Mouse (Mus musculus): ENCODE data around the gene Stim1.

Stim1 gene

DNA sequence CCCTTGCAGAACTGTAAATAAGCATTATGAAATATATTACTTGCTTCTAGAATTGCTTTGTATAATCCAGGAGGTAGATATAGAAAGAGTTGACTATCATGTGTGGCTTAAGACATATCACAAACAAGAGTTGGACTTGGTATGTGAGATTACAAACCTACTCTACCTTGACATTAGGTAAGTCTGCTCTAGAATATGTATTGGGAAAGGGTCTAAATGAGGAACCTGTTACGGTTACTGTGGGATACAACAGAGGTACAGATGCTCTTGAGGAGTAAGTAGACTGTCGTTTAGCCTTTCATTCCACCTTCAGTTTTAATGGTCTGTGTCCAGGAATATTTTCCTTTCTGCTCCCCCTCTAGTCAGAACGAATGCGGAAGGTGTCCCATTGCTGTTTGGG is 34.9 kb downstream of the Stim1 start:
- DNase-seq (ENCODE audit: low spot score) = no peak

DNA sequence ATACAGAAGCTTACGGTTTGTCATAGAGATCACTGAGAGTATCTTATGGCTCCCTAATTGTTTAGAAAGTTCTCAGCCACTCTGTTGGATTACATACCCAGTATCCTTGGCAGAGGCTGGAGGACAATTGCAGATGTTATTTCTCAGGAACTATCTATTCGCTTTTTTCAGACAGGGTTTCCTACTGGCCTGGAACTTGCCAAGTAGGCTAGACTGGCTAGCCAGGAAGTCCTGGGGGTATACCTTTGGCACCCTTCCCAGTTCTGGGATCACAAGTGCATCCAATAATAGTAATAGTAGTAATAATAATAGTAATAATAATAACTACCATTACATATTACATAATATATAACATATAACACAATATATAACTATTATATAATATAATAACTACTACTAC is 38.0 kb downstream of the Stim1 start:
- DNase-seq (ENCODE audit: low spot score) = no peak

DNA sequence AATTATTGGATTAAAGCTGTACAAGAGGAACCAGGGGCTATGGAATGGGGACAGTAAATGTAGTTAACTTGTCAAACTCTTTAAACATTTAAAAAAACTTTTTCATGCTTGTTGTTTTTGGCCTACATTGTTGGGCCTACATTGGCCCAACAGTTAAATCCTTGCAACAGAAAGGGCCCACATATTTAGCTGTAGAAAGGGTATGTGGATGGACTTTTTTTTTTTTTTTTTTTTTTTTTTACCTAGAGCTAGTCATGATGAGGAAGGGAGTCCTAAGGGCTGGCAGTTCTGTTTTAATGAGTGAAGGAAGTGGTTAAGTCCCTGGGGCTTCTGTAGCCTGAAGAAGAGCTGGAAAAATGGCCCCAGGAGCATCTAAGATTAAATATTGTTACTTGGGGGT is 42.7 kb downstream of the Stim1 start:
- DNase-seq (ENCODE audit: low spot score) = no peak

DNA sequence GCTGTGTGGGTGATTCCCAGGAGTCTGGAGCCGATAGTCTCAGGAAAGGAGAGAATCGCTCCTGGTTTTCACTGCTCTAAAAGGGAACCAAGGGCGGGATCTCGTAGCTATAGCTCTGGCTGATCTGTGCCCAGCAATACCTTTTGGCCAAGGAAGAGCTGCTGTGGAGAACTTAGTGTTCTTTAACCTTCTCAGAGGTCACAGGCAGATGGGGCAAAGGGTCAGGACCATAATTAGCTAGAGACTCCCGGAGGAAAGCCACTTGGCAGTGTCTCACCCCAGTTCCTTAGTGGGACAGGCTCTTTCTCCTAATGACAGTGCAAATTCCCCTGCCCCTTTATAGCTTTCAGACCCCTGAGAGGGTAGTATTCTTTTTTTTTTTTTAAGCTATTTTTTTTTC is 43.2 kb downstream of the Stim1 start:
- DNase-seq (ENCODE audit: low spot score) = no peak

DNA sequence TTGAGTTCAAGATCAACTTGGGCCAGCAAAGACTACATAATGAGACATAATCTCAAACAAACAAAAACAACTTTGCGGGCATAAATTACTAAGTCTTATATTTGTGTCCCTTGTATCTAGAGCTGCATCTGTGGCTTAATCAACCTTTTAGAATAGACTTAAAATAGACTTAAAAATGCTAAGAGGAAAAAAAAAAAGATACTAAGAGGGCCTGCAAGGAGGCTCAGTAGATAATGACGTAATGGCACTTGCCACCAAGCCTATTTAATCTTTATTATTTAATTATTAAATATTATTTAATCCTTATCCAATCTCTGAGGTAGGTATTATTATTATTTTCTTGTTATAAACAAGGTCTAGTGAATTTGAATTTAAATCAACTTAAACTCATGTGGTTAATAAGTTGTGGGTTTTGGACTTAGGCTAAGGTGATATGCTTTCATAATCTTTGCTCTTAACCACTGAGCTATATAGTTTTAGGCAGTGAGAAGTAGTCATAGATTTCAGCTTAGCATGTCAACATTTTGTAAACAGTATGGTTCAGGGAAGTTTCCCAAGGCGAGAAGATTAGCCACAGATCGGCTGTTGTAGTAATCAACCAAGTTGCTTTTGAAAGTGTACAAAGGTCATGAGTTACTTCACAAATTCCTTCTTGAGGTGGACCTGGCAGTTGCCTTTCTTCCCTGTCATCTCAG is 45.4 kb downstream of the Stim1 start:
- DNase-seq (ENCODE audit: low spot score) = no peak

DNA sequence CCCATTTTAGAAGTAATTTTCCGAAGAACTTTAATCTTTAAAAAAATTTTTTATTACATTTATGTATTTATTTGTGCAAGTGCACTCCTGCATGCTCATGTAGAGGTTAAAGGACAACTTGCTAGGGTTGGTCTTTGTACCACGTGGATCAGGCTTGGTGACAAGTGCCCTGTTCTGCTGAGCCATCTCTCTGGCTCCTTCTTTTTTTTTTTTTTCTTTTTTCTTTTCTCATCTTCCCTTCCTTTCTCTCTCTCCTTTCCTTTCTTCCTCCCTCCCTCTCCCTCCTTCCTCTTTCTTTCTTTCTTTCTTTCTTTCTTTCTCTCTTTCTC is 45.9 kb downstream of the Stim1 start:
- DNase-seq (ENCODE audit: low spot score) = no peak

DNA sequence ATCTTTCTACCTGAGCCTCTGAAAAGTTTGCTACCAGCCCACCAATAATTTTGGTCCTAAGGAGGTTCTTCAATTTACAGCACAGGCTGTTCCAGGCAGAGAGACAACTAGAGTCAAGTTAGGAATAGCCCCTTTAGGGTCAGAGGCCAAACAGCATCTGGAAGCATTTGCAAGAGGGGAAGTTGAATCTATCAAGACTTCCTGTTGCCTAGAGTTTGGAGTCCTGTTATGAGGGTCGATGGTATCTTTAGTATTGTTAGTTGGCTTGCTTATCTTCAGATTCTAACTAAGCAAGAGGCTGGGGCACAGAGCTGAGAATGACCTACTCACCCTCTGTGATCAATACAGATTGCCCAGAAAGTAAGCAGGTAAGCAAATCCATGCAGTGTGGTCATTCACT is 46.5 kb downstream of the Stim1 start:
- DNase-seq (ENCODE audit: low spot score) = no peak

DNA sequence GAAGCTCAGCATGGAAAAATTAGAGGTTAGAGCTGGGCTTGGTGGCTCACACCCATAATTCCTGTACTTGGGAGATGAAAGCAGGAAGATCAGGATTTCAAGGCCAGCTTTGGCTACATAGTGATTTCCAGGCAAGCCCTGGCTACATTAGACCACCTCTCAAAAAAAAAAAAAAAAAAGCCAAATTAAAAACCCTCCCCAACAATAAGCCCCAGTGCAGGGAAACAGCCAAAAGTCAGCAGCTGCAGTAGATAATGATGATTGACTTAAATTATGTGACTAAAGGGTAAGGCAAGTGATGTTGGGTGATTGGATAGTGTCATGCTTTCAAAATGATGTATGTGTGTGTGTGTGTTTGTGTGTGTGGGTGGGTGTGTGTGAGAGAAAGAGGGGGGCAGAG is 47.3 kb downstream of the Stim1 start:
- no peak for DNase-seq (ENCODE audit: low spot score)

DNA sequence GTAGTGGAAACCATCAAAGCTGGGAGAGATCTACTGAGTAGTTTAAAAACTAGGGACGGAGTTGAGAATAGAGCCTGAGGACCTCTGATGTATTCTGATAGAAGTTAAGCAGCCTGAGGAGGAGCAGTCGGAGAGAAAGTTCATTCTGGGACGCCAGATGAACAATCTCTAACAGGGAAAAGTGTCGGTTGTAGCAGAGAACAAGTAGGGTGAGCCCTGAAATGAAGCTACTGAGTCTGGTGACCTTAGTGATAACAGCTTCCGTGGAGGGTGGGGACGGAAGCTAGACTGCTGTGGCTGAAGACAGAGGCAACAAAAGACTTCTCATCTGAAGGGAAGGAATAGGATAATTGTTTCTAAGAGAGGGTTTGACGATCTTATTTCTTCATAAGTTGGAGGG is 47.8 kb downstream of the Stim1 start:
- no peak for DNase-seq (ENCODE audit: low spot score)

DNA sequence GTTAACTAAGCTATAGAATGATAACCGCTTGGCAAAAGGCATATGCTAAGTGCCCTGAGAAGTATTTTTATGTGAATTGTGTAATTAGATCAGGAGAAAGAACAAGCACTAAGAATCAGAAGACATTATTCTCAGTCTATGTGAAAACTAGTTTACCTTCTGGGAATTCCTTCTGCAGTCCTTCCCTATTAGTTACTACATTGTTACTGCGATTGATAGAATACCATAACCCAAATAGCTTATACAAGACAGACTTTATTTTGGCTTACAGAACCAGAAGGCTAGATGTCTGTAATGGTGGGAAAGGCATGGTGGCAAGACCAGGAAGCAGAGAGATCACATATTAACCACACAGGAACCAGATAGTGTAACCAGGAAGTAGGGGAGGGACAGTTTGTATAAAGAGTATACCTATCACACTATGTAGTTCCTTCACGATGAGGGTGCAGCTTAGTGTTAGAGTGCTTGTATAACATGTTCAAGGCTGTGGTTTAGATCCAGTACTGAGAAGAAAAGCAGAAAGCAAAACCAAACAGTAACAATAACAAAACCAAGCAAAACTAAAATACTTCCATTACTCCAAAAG is 50.1 kb downstream of the Stim1 start:
- DNase-seq (ENCODE audit: low spot score) = no peak

DNA sequence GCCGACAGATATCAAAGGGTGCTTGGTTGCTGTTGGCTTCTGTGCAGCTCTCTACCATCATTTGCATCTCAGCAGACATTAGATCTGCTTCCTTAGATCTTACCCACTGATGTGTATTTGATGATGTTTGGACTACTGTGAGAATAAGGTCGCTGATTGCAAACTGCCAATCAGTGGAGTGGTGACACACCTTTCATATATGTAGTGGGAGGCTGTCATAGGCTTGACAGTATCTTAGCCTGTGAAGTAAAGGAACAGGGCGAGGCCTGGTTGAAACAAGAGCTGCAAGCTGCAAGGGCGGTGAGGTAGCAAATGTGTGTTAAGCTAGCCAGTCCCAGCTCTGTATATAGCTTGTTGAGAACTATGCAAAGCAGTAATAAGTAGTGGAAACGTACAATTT is 54.5 kb downstream of the Stim1 start:
- no peak for DNase-seq (ENCODE audit: low spot score)

DNA sequence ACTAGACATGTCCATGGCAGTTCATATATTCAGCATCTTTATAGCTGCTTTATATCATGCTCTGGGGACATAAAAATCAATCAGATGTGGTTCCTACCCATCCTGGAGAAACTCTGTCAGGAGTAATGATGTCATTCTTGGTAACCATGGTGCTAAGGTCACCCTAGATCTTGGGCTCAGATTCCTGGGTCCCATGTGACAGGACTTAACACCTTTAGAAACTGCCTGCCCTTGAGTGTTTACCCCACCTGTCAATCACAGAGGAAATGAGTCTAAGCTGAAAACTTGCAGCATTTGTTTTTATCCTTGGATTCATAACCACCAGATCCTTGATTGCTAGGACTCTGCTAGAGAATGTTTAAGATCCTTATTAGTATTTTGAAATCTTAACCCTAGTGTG is 58.7 kb downstream of the Stim1 start:
- no peak for DNase-seq (ENCODE audit: low spot score)

DNA sequence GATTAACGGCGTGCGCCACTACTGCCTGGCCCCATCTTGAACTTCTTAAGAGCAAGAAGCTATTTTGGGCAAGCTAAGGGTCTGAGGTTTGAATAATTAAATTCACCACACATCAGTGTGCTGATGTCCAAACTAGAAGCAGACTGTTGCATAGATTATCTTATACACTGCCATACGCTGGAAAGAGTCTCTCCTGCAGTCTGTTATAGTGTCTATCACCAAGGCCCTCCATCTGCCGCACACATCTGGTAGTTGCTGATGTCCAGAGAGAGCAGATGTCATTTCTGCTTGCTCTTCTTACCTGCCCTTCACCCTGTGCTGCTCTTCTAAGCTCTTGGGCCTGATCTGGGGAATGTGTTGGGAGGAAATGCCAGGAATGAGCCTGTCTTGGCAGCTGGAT is 62.7 kb downstream of the Stim1 start:
- DNase-seq (ENCODE audit: low spot score) = no peak

DNA sequence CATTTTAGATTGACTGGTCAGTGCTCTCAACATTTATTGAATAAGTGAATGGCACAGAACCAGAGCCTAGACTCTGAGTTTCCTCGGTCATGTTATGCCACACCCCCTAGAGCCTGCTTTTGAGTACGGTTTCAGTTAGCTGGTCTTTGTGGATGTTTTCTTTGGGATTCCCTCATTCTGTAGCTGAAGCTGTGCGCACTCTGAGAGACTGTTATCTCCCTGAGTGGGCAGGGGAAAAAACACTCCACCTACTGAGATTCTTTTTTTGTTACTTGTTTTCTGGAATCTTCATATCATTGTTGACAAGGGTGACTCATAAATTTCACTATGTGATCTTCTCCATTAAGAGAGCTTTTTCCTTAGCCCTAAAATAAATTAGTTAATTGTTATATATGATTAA is 63.9 kb downstream of the Stim1 start:
- no peak for DNase-seq (ENCODE audit: low spot score)

DNA sequence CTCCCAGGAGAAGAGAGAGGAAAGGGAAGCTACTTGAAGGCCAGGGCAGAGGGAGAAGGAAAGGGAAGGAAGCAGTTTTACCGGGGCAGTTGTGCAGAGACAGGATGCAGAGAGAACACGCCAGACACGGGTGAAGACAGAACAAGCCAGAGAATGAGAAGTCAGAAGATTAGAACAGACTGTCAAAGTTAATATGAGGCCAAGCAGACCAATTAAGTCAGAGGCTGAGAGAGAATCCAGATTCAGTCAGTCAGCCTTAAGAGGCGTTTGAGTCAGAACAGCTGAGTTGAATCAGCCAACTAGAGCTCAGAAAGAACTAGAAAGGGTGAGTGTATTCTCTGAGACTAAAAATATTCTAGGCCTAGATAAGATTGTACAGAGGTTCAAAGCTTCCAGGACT is 66.1 kb downstream of the Stim1 start:
- no peak for DNase-seq (ENCODE audit: low spot score)

DNA sequence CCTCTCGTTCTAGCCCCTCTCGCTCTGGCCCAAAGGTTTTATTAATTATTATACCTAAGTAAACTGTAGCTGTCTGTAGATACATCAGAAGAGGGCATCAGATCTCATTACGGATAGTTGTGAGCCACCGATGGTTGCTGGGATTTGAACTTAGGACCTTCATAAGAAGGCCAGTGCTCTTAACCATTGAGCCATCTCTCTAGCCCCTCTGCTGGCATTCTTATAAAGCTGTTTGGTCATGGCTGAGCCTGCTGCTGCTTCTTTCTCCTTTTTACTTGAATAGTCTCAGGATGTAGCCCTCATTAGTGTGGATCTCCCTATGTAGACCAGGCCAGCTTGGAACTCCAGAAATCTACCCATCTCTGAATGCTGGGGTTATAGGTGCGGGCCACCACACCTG is 69.7 kb downstream of the Stim1 start:
- DNase-seq (ENCODE audit: low spot score) = no peak

DNA sequence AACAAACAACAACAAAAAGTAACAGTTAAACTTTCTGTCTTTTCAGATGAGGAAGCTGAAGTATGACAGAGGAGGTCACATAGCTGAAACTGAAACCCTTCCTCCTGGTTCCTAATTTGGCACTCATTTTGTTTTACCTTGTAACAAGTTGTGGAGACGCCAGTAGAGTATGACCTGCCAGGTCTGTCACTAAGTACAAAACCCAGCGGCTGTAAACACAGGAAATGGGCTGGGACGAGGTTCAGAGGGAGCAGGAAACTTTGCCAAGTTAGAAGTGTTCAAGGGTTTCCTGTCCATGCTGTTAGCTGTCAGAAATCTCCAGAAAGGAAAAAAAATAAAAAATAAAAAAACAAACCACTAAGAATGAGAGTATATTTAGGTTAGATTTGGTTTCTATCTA is 70.3 kb downstream of the Stim1 start:
- peak; percentile 33 for DNase-seq (ENCODE audit: low spot score)

DNA sequence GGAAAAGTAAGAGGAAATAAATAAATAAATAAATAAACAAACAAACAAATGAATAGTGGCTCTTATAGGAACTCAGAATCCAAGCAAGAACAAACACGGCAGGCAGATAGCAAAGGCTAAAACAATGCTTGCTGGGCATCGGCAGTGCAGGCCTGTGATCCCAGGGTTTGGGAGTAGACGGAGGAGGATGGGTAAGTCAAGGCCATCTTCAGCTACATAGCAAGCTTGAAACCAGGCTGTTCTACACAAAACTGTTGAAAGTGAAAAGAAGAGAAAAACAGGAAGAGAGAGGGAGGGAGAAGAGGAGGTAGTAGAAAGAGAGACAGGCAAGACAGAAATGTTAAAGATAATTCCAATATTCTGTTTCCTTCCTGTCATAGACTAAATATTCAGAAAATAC is 71.3 kb downstream of the Stim1 start:
- no peak for DNase-seq (ENCODE audit: low spot score)

DNA sequence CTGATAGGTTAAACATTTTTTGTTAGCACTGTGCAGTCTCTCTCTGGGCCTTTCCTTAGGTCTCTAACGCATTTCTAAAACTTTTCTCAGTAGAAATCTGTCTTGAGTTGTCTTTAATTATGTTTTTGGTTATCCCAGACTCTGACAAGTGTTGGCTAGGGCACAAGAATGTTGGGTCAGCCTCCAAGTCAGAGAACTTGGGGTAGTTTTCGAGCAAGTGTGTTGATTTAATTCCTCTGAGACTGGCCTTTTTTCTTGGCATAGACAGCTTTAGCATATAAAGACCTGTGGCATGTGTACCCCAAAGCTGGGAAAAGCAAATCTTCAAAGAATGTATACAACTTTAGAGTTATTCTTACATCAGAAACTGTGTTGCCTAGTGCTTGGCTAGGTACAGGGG is 78.3 kb downstream of the Stim1 start:
- no peak for DNase-seq (ENCODE audit: low spot score)

DNA sequence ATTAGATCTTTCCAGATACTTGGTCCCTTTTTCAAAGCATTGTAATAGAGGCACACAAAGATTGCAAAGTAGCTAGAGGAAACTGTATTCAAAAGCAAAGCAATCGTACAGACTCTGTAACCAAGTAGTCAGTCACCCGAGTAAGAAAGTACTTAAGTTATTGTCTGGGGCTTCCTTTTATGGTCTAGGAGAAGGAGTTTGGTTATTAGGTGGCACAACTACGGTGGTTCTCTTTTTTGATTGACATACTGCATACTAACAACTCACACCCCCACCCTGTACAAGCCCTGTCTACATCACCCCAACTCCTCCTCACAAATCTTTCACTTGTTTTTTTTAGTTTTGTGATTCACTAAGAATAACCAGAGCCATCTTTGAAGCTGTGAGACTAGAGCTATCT is 79.7 kb downstream of the Stim1 start:
- no peak for DNase-seq (ENCODE audit: low spot score)

DNA sequence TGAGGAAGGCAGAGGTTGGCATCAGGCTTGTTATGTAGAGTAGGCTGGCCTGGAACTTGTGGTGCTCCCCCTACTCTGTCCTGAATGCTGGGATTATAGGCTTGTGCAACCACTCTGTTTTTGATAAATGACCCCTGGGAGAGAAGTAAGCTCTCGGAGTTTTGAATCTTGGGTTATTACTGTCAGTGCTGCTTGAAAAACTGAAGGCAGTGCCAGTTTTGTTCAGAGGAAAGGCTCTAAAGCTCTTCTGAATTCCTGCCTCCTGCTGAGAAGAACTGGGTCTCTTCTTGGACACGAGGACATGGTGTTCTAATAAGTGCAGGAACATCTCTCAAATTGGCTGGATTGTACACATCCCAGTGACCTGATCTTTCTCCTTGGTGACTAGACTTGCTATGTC is 81.1 kb downstream of the Stim1 start:
- DNase-seq (ENCODE audit: low spot score) = no peak

DNA sequence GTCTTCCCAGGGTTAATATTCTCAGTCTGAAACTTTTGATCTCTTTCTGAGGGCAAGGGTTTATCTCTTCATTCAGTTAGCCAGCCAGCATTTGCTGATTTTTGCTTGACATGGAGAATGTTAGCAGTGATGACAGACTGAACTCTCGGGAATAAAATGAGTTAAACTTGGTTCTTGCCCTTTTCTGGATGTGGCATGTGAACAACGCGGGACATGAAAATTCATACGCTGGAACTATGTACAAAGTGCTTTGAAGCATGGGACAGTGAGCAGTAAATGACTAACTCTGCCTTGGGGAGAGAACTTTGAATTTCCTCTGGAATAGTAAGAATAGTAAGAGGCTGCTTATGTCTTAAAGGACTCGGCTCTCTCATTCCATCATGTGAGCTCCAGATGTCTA is 81.6 kb downstream of the Stim1 start:
- DNase-seq (ENCODE audit: low spot score) = no peak

DNA sequence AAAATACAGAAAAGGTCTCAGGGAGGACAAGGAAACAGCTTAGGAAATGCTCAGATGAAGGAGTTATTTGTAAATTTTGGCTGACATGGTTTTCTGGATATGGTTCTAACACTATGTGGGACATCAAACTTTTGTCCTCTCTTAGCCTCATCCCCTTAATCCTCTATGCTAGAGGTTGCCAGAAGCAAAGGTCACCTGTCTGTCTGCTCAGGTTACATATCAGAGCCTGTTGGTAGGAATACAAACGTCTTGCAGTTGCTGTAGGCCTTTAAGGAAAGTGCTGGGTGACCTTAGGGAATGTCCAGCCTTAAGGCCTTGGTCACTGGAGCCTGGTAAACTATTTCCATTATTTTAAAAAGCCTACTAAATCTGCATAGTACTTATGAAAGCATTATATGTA is 85.8 kb downstream of the Stim1 start:
- no peak for DNase-seq (ENCODE audit: low spot score)

DNA sequence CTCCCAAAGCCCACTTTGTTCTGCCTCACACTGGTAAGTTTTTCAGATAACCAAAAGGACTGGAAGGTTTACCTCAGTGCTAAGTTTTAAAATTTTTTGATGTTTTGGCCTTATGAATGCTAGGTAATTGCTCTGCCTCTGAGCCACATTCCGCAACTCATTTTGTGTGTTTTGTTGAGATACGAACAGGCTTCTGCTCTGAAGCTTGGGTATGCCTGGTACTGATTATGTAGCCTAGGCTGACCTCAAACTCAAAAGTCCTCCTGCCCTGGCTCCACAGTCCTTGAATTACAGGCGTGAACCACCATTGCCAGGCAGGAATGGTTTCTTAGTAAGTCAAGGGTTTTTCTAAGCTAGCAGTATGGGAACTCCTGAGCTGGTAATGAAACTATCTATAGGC is 90.5 kb downstream of the Stim1 start:
- DNase-seq (ENCODE audit: low spot score) = no peak

DNA sequence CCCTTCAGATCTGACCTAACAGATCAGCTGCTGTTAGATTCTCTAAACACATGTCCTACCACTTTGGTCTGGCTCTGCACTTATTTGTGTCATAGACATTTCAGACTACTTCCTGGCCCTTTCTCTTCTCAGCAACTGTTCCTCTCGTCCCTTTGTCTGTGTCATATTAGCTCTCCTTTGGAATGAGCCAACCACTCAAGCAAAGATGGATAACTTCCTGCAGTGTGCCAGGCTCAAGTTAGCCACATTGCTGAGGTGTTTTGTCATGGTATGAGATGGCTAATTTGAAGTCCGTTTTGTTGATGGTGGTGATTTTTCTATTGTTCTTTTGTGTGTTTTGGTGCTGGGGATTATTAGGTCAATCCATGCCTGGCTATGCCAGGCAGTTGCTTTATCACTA is 93.7 kb downstream of the Stim1 start:
- no peak for DNase-seq (ENCODE audit: low spot score)

Measured in urinary bladder, postnatal 14 days (tissue).